Mouse (Mus musculus): ENCODE measurements at regions not wholly inside any gene's neighbourhood (a gene's known extent, or its start where the extent isn't known, plus 50 kb on each side); places are given as distances from the start of the nearest gene placed in this dataset.

DNA sequence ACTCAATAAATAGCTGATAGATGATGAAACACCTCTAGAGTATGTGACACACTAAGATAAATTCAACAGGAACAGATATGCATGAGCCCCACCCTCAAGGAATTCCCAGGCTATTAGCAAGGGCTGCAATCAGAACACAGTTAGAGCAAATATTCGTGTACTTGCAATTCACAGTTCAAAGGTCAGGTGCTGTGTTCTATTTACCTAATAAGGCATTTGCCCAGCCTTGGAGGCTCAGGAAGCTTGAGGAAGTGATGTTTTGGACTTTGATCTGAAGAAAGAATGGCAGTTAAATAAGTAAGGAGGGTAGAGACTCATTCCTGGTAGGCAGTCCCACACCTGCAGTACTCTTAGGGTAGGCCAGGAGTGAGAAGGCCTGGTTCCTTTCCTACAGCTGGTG lies 60.3 kb upstream of the Ifngr1 start:
- Histone ChIP-seq H3K4me3 (ENCODE audit: low read depth, low read length) (no peak overlapping the region), H3K9me3 (ENCODE audit: control insufficient read depth, low read length) (no peaks in the 10 kb centered on the region), H3K27ac (replicated peaks) (peak overlapping the region; percentile 56; the same call in 1 of the 2 replicates), H3K27me3 (ENCODE audit: control insufficient read depth, insufficient read depth, low read length) (no peaks in the 10 kb centered on the region), H3K4me2 (replicated peaks; ENCODE audit: low read depth) (no peak overlapping the region), H3K4me1 (replicated peaks; ENCODE audit: control insufficient read depth, insufficient read depth) (no peaks in the 10 kb centered on the region; the same call in 1 of the 2 replicates), H3K36me3 (ENCODE audit: control insufficient read depth, insufficient read depth, low read length) (no peaks in the 10 kb centered on the region), H3K9ac (ENCODE audit: low read length) (no peak overlapping the region)
- DNase-seq (ENCODE audit: low spot score): peak; percentile 52
- TF ChIP-seq EP300 (optimal IDR thresholded peaks at IDR 0.05) (peak; percentile 60), CTCF (IDR thresholded peaks at IDR 0.05; ENCODE audit: low read depth) (no peak)
- 17% methylated on average over 1 of the region's 1 CpGs for WGBS
- peak; percentile 96 for ATAC-seq (ENCODE audit: low FRiP score, low TSS enrichment)

DNA sequence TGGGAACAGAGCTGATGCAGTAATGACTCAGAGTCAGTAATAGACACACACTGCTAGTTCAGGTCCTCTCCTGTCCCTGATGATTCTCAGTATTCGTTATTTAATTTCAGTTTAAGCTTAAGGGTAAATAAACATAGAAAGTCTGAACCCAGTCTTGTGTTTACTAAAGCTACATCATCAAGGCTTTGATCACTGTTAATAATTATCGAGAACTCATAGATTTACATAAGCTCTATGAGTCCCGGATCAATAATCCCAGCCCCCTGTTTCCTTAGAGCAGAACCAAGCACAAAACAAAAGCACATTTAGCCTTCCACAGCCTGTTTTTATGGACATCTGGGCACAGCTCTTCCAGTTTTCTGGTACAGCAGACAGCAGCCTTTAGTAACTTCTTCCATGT lies 59.0 kb upstream of the Ifngr1 start:
- Histone ChIP-seq H3K4me1 (replicated peaks; ENCODE audit: control insufficient read depth, insufficient read depth) (no peaks in the 10 kb centered on the region), H3K36me3 (ENCODE audit: control insufficient read depth, insufficient read depth, low read length) (no peaks in the 10 kb centered on the region), H3K9me3 (ENCODE audit: control insufficient read depth, low read length) (no peaks in the 10 kb centered on the region), H3K27ac (replicated peaks) (no peak overlapping the region), H3K4me2 (replicated peaks; ENCODE audit: low read depth) (no peak overlapping the region), H3K27me3 (ENCODE audit: control insufficient read depth, insufficient read depth, low read length) (no peaks in the 10 kb centered on the region), H3K9ac (ENCODE audit: low read length) (no peak overlapping the region), H3K4me3 (ENCODE audit: low read depth, low read length) (no peak overlapping the region)
- no peak for ATAC-seq (ENCODE audit: low FRiP score, low TSS enrichment)
- 50% methylated on average over 3 of the region's 3 CpGs for WGBS
- DNase-seq (ENCODE audit: low spot score): no peak
- no peak for TF ChIP-seq EP300 (optimal IDR thresholded peaks at IDR 0.05)
- no peak for TF ChIP-seq CTCF (IDR thresholded peaks at IDR 0.05; ENCODE audit: low read depth)

DNA sequence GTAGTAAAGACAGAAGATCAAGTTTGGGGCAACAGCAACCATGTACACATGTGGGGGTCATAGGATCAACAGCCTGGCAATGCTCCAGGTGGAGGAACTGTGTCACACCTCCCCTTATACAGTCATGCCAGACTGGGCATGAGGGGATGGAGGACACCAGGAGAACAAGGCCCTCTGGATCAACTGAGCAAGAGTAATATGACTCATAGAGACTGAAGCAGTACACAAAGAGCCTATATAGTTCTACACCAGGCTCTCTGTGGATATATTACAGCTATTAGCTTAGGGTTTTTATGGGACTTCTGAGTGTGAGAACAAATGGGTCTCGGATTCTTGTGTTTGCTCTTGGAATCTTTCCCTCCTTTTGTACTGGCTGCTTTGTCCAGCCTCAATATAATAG lies 57.9 kb upstream of the Ifngr1 start:
- Histone ChIP-seq H3K9ac (ENCODE audit: low read length) (no peak overlapping the region), H3K36me3 (ENCODE audit: control insufficient read depth, insufficient read depth, low read length) (no peaks in the 10 kb centered on the region), H3K27me3 (ENCODE audit: control insufficient read depth, insufficient read depth, low read length) (no peaks in the 10 kb centered on the region), H3K4me1 (replicated peaks; ENCODE audit: control insufficient read depth, insufficient read depth) (no peaks in the 10 kb centered on the region), H3K27ac (replicated peaks) (no peak overlapping the region), H3K4me3 (ENCODE audit: low read depth, low read length) (no peak overlapping the region), H3K9me3 (ENCODE audit: control insufficient read depth, low read length) (no peaks in the 10 kb centered on the region), H3K4me2 (replicated peaks; ENCODE audit: low read depth) (no peak overlapping the region)
- no peak for ATAC-seq (ENCODE audit: low FRiP score, low TSS enrichment)
- WGBS: 62% methylated on average over 1 of the region's 1 CpGs
- no peak for DNase-seq (ENCODE audit: low spot score)
- TF ChIP-seq EP300 (optimal IDR thresholded peaks at IDR 0.05) (no peak), CTCF (IDR thresholded peaks at IDR 0.05; ENCODE audit: low read depth) (no peak)
